Mouse (Mus musculus) hindbrain, embryonic 10.5 days (tissue): ENCODE results near the gene Acvr1b. TPM values are rescaled to one million over a fixed set of nuclear protein-coding genes. Genes with fewer than 3 reads are reported as not detected.

Experiments
- DNase-seq: peaks from one replicate; pipeline ENCODE4 v3.0.0-alpha.2; 2017; ENCODE audit warnings: low spot score
- H3K27ac ChIP-seq: fragments of 300-500 bp; sonication (generic); 2 replicates; pipeline ENCODE4 v1.5.1; 2016; ENCODE audit warnings: mild to moderate bottlenecking, moderate library complexity
- H3K27me3 ChIP-seq: fragments of 300-500 bp; sonication (generic); 2 replicates; pipeline ENCODE4 v1.6.1; 2016; ENCODE audit warnings: mild to moderate bottlenecking; ENCODE audit not compliant: poor library complexity, insufficient read depth, severe bottlenecking
- H3K36me3 ChIP-seq: fragments of 300-500 bp; sonication (generic); 2 replicates; pipeline ENCODE4 v1.6.1; 2016; ENCODE audit warnings: mild to moderate bottlenecking, moderate library complexity
- H3K4me1 ChIP-seq: fragments of 300-500 bp; sonication (generic); replicated peaks from 2 replicates; pipeline ENCODE4 v1.6.1; 2016; ENCODE audit warnings: mild to moderate bottlenecking
- H3K4me3 ChIP-seq: fragments of 300-500 bp; sonication (generic); 2 replicates; pipeline ENCODE4 v1.5.1; 2016; ENCODE audit warnings: mild to moderate bottlenecking, moderate library complexity
- H3K9me3 ChIP-seq: fragments of 300-500 bp; sonication (generic); 2 replicates; pipeline ENCODE4 v1.6.1; 2016; ENCODE audit warnings: mild to moderate bottlenecking, moderate library complexity
- WGBS: fragments of 180-500 bp; shearing (Covaris S2); methylation state at CpG from one replicate; pipeline ENCODE4 v1.1.7; 2016; 5-methylcytosine and 5-hydroxymethylcytosine counted together
- polyA plus RNA-seq: library from polyadenylated mRNA; unstranded; fragments of >200 nt; fragmentation: Nextera tagmentation; extraction: Ambion mirVana; gene quantifications from 2 replicates; pipeline ENCODE4 v1.2.1, GENCODE M21; 2016

Gene Acvr1b
- polyA plus RNA-seq, 1 experiment from 2014 or later, result 10.9 TPM

DNA sequence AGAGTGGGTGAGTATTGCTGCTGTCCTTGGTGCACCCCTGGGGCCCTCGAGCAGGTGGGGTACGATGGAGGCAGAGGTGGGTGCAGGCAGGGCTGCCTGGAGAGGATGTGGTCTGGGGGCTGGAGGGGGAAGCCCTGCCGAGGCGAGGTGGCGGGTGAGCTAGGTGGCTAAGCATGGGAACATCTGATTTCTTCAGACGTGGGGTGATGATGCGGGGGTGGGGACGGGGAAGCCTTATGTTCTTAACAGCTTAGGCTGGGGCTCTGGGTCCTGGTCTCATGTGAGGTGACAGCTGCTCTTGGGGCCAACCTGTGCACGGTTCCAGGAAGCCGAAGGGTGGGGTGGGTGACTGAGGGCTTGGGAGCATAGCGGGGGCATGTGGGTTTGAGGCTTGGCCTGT is 84.6 kb downstream of the Acvr1b start:
- H3K27me3 ChIP-seq, result peaks cover 16% of the 10 kb centered on the region
- DNase-seq, result no peak
- H3K36me3 ChIP-seq, result no peaks in the 10 kb centered on the region
- H3K4me1 ChIP-seq, result peaks cover 66% of the 10 kb centered on the region
- no peak overlapping the region for H3K4me3 ChIP-seq
- no peak overlapping the region for H3K27ac ChIP-seq
- no peaks in the 10 kb centered on the region for H3K9me3 ChIP-seq
- WGBS, result 89% methylated on average over 11 of the region's 11 CpGs

DNA sequence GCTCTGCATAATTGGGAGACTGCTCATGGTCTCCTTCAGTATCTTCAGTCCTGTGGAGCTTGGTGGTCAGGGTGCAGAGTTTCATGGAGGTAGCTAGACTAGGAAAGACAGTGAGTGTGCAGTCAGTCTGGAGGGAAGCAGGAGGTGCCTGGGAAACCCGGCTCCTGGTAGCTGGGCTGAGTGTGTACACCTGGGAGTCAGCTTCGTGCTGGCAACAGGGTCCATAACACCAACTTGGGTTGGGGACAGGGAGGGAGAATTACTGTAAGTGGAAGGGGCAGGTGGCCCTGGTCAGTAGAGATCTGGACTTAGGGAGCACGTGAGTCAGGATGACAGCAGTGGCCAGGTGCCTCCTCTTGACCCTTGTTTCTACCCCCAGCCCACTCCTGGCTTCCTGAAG is 86.1 kb downstream of the Acvr1b start:
- Histone ChIP-seq H3K4me3 (no peak overlapping the region), H3K27ac (no peak overlapping the region), H3K27me3 (peaks cover 20% of the 10 kb centered on the region), H3K4me1 (peaks cover 52% of the 10 kb centered on the region), H3K9me3 (no peaks in the 10 kb centered on the region), H3K36me3 (no peaks in the 10 kb centered on the region)
- WGBS, result 80% methylated on average over 3 of the region's 3 CpGs
- DNase-seq, result no peak

DNA sequence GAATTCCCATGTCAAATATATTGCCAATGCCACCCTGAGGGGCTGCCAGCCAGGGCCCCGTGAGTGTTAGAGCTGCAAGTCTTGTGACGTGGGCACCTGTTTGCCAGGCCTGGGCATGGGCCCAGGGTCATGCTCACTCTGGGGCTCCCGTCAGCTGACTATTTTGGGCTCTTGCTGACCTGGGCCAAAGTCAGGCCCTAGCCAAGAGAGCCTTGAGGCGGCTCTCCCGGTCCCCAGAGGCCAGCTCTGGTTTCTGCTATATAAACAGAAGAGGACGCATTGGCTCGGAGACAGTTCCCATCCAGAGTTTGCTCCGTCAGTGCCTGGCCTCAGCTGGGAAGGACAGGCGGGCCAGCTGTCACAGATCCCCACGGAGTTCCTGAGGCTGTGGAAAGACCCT is 86.5 kb downstream of the Acvr1b start:
- 57% methylated on average over 10 of the region's 10 CpGs for WGBS
- Histone ChIP-seq H3K27ac (no peak overlapping the region), H3K4me1 (peaks cover 52% of the 10 kb centered on the region), H3K9me3 (no peaks in the 10 kb centered on the region), H3K27me3 (peaks cover 22% of the 10 kb centered on the region), H3K36me3 (no peaks in the 10 kb centered on the region), H3K4me3 (no peak overlapping the region)
- DNase-seq, result no peak

GRCm38 (mm10) chr15:101260874-101261622 is 87.2 kb downstream of the Acvr1b start:
- peaks cover 53% of the 10 kb centered on the region for H3K4me1 ChIP-seq
- peak overlapping the region; percentile 64 for H3K27ac ChIP-seq
- no peaks in the 10 kb centered on the region for H3K36me3 ChIP-seq

GRCm38 (mm10) chr15:101262502-101262901 is 88.6 kb downstream of the Acvr1b start:
- H3K27me3 ChIP-seq, result peaks cover 41% of the 10 kb centered on the region
- WGBS, result 69% methylated on average over 5 of the region's 5 CpGs
- H3K4me3 ChIP-seq, result no peak overlapping the region
- H3K27ac ChIP-seq, result no peak overlapping the region
- H3K36me3 ChIP-seq, result no peaks in the 10 kb centered on the region
- peaks cover 55% of the 10 kb centered on the region for H3K4me1 ChIP-seq
- no peak for DNase-seq
- no peaks in the 10 kb centered on the region for H3K9me3 ChIP-seq

More at GRCm38 (mm10) chr15:101260874-101261622, 87.2 kb downstream of the Acvr1b start:
- 68% methylated on average over 13 of the region's 13 CpGs for WGBS
- Histone ChIP-seq H3K4me3 (no peak overlapping the region), H3K27me3 (peaks cover 26% of the 10 kb centered on the region), H3K9me3 (no peaks in the 10 kb centered on the region)
- DNase-seq, result no peak

Other genes with a start within 250 kb of the Acvr1b start
- not detected in 2 replicates for gene Gm47841, start 126.7 kb upstream of the Acvr1b start, polyA plus RNA-seq
- 1.4 TPM in 2 replicates for gene Fignl2, start 95.5 kb upstream of the Acvr1b start, polyA plus RNA-seq
- not detected in 2 replicates for gene Ankrd33, start 58.3 kb upstream of the Acvr1b start, polyA plus RNA-seq
- gene Acvrl1, start 45.5 kb upstream of the Acvr1b start, polyA plus RNA-seq, result 8.7 and 10.8 TPM in 2 replicates
- gene Grasp, start 50.1 kb downstream of the Acvr1b start, polyA plus RNA-seq, result 5.5 and 5.8 TPM in 2 replicates
- gene Nr4a1, start 80.2 kb downstream of the Acvr1b start, polyA plus RNA-seq, result 4.8 and 5.1 TPM in 2 replicates
- 79.0 and 82.1 TPM in 2 replicates for gene Atg101, start 110.2 kb downstream of the Acvr1b start, polyA plus RNA-seq
- gene 6030408B16Rik, start 119.1 kb downstream of the Acvr1b start, polyA plus RNA-seq, result 0.27 and 0.39 TPM in 2 replicates
- 0.16 TPM in 1 of 2 replicates, not detected in the other for gene Krt80, start 196.1 kb downstream of the Acvr1b start, polyA plus RNA-seq
- 17.5 and 19.9 TPM in 2 replicates for gene Krt7, start 237.0 kb downstream of the Acvr1b start, polyA plus RNA-seq